Mouse (Mus musculus): ENCODE data around the gene Urad. TPM values are rescaled to one million over a fixed set of nuclear protein-coding genes. Genes with fewer than 3 reads are reported as not detected.

The Urad gene
- polyA plus RNA-seq, 1 experiment from 2014 or later: not detected

DNA sequence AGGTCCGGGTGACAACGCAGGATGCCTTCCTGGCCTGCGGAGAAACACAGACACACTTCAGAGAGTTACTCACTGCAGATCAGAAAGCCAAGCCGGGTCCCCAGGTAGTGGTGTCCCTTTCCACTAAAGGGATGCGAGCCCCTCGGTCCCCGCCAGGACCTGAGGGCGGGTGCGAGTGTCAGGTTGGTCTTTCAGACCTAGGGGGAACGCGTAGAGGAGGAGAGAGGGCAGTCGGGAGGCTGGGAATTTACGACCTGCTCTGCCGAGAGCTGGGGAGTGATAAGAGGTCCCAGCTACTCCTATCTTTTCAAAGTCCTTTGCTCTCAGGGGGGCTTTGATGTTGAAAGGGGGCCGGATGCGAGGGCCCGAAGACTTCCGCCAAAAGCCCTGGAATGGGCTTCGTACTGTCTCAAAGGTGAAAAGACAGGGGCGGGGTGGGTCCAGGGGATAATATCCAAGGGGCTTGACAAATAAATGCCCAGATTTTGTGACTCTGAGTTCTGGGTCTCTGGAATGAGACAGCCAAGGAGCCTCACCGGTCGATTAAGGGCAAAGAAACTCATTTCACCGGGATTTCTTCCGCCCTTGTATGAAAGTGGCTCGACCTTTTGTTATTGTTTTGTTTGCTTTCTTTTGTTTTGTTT, 6.7 kb downstream of the Urad start:
- no peak overlapping the region for H3K27ac ChIP-seq (ENCODE audit: low read depth, low read length)
- H3K4me1 ChIP-seq (ENCODE audit: control insufficient read depth, insufficient read depth, low read length): no peaks in the 10 kb centered on the region
- H3K27me3 ChIP-seq (replicated peaks; ENCODE audit: control insufficient read depth, insufficient read depth, low read length): peaks cover 90% of the 10 kb centered on the region
- no peaks in the 10 kb centered on the region for H3K9me3 ChIP-seq (replicated peaks; ENCODE audit: control insufficient read depth, low read length)
- ATAC-seq: no peak
- no peaks in the 10 kb centered on the region for H3K36me3 ChIP-seq (ENCODE audit: control insufficient read depth, insufficient read depth, low read length)
- no peak overlapping the region for H3K4me3 ChIP-seq (ENCODE audit: low read depth, low read length)
- H3K4me2 ChIP-seq (ENCODE audit: low read length): no peak overlapping the region
- WGBS: 1% methylated on average over 25 of the region's 25 CpGs
- no peak for DNase-seq (ENCODE audit: low spot score)
- H3K9ac ChIP-seq (ENCODE audit: low read length): no peak overlapping the region

DNA sequence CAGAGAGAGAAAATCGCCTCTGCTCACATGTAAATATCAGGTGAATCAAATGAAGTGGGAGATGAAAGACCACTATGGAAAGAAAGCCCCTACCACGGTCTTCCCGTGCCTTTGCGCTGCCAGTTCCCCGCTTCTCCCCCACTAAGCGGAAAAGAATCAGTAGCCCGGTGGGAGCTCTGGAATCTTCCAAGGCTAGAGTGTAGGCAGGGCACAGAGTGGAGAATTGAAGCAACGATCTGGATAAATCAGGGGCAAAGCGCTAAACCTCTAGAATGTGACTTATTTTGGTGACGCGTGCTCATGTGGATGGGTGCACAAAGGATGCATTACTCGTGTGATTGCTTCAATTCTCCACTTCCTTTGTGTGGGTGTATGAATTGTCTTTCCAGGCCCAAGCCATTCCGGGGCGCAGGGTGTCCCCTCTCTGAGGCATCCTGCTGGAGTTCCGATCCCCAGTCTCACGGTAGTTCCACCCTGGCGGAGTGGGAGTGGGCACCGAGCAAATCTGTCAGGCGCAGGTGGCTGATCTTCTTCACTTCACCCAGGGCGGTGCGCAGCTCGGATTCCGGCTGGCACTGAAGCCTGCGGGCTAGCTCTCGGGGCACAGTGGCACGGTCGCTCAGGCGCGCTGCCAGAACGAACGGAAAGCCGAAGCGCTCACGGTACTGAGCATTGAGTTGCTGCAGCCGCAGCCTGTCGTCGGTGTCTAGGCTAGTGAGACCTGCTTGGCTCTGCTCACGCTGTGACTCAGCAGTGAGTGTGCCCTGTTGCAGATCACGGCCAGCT, 7.4 kb downstream of the Urad start:
- Histone ChIP-seq H3K9ac (ENCODE audit: low read length) (no peak overlapping the region), H3K27me3 (replicated peaks; ENCODE audit: control insufficient read depth, insufficient read depth, low read length) (peaks cover 94% of the 10 kb centered on the region), H3K36me3 (ENCODE audit: control insufficient read depth, insufficient read depth, low read length) (no peaks in the 10 kb centered on the region), H3K4me2 (ENCODE audit: low read length) (no peak overlapping the region), H3K4me3 (ENCODE audit: low read depth, low read length) (no peak overlapping the region), H3K27ac (ENCODE audit: low read depth, low read length) (no peak overlapping the region), H3K9me3 (replicated peaks; ENCODE audit: control insufficient read depth, low read length) (no peaks in the 10 kb centered on the region), H3K4me1 (ENCODE audit: control insufficient read depth, insufficient read depth, low read length) (no peaks in the 10 kb centered on the region)
- DNase-seq (ENCODE audit: low spot score) (no peak), ATAC-seq (no peak)
- under 1% methylated on average over 39 of the region's 39 CpGs for WGBS

DNA sequence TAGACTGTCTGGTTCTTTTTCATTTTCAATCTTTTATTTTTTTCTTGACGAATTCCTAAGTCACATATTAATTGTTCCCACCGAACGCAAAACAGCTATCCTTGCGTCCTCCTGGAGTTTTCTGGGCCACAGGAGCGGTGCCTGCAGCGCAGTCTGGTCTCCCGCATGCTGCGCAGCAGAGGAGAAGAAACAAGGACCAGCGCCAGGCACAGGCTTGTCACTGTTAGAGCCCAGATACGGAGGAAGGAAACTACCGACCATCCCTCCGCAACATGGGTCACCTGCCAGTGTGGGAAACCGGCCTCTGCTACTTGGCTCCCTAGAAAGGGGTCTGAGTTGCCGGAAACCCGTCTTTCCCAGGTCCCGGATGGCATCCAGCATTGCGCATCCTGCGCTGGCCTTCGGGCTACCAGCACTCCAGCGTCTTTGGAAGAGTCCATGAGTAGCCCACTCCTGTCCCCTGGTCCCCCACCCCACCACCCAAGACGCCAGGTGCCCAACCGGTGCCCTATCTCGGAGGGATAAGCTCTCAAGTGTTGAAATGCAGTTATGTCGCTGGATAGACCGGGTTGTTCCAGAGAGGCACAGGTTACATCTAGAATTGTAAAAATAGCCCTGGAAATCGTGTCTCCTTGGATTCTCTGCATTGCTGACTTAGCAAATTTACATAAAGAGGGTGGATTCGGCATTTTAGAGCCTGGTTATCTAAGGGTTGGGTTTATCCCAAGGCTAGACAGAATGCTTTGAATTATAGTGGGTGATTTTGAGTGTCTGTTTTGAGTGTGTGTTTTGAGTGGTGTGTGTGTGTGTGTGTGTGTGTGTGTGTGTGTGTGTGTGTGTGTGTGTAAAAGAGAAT, 9.2 kb downstream of the Urad start:
- H3K27me3 ChIP-seq (replicated peaks; ENCODE audit: control insufficient read depth, insufficient read depth, low read length): peaks cover 100% of the 10 kb centered on the region
- ATAC-seq: no peak
- H3K4me1 ChIP-seq (ENCODE audit: control insufficient read depth, insufficient read depth, low read length): no peaks in the 10 kb centered on the region
- no peak overlapping the region for H3K4me2 ChIP-seq (ENCODE audit: low read length)
- no peaks in the 10 kb centered on the region for H3K36me3 ChIP-seq (ENCODE audit: control insufficient read depth, insufficient read depth, low read length)
- DNase-seq (ENCODE audit: low spot score): no peak
- H3K9me3 ChIP-seq (replicated peaks; ENCODE audit: control insufficient read depth, low read length): no peaks in the 10 kb centered on the region
- WGBS: under 1% methylated on average over 27 of the region's 27 CpGs
- no peak overlapping the region for H3K27ac ChIP-seq (ENCODE audit: low read depth, low read length)
- H3K4me3 ChIP-seq (ENCODE audit: low read depth, low read length): no peak overlapping the region
- no peak overlapping the region for H3K9ac ChIP-seq (ENCODE audit: low read length)

DNA sequence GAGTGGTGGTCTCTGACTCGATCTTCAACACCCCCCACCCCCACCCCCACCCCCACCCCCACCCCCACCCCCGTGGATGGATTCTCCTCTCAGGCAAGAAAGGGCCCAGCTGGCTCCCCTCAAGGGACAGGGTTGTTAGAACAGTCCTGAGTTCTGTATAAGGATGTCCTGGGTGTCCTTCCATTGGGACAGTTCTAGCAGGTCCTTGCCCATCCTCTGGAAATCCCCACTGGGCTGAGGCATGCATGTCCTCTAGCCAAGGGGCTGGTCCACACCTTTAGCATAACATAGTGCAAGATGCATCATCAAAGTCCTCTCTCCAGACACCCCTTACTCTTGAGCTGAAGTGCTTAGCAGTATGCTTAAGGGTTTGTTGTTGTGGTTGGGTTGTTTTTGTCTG, 12.5 kb downstream of the Urad start:
- no peaks in the 10 kb centered on the region for H3K36me3 ChIP-seq (ENCODE audit: control insufficient read depth, insufficient read depth, low read length)
- WGBS: 10% methylated on average over 2 of the region's 2 CpGs
- H3K4me1 ChIP-seq (ENCODE audit: control insufficient read depth, insufficient read depth, low read length): no peaks in the 10 kb centered on the region
- H3K4me3 ChIP-seq (ENCODE audit: low read depth, low read length): no peak overlapping the region
- no peak overlapping the region for H3K4me2 ChIP-seq (ENCODE audit: low read length)
- H3K9ac ChIP-seq (ENCODE audit: low read length): no peak overlapping the region
- no peak overlapping the region for H3K27ac ChIP-seq (ENCODE audit: low read depth, low read length)
- ATAC-seq (no peak), DNase-seq (ENCODE audit: low spot score) (no peak)
- H3K9me3 ChIP-seq (replicated peaks; ENCODE audit: control insufficient read depth, low read length): no peaks in the 10 kb centered on the region
- H3K27me3 ChIP-seq (replicated peaks; ENCODE audit: control insufficient read depth, insufficient read depth, low read length): peaks cover 100% of the 10 kb centered on the region

DNA sequence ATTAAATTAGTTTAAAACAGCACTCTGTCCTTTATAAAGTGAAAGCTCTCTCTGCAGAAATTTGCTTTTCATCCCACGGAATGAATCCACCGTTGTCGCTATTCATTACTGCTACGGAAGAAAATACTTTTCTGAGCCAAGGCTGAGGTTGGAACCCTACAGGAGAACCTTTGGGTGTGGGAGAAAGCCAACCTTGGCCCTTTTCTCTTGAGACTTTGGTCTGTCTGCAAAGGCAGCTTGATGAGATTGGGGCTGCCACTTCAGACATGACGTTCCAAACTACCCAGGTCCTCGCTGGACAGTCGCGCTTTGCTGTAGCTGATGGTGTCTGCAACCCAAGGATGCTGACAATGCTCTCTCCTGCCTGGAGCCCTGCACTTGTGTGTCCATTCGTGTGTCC, 13.8 kb downstream of the Urad start:
- no peak for DNase-seq (ENCODE audit: low spot score)
- H3K4me1 ChIP-seq (ENCODE audit: control insufficient read depth, insufficient read depth, low read length): no peaks in the 10 kb centered on the region
- 5% methylated on average over 9 of the region's 9 CpGs for WGBS
- no peak overlapping the region for H3K4me3 ChIP-seq (ENCODE audit: low read depth, low read length)
- H3K36me3 ChIP-seq (ENCODE audit: control insufficient read depth, insufficient read depth, low read length): no peaks in the 10 kb centered on the region
- H3K4me2 ChIP-seq (ENCODE audit: low read length): no peak overlapping the region
- H3K27me3 ChIP-seq (replicated peaks; ENCODE audit: control insufficient read depth, insufficient read depth, low read length): peaks cover 100% of the 10 kb centered on the region
- no peaks in the 10 kb centered on the region for H3K9me3 ChIP-seq (replicated peaks; ENCODE audit: control insufficient read depth, low read length)
- no peak overlapping the region for H3K9ac ChIP-seq (ENCODE audit: low read length)
- no peak overlapping the region for H3K27ac ChIP-seq (ENCODE audit: low read depth, low read length)
- no peak for ATAC-seq

DNA sequence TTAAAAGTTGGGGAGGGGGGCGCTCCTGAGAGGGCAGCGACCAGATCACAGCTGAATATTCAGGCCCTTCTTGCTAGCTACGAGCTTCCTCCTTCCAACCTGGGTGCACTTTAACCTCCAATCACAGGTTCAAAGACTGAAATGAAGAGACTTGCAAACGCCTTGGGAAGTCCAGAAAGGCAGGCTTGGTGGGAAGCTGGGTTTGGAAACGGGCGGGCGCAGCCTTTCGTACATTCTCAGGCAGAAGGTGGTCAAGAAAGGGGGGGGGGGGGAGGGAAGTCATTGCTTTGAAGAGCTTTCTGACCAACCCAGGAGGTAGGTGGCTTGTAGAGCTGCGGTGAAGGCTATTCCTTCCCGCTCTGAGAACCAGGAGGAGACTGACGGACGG, 14.8 kb downstream of the Urad start:
- H3K27me3 ChIP-seq (replicated peaks; ENCODE audit: control insufficient read depth, insufficient read depth, low read length): peaks cover 100% of the 10 kb centered on the region
- H3K27ac ChIP-seq (ENCODE audit: low read depth, low read length): no peak overlapping the region
- no peak for DNase-seq (ENCODE audit: low spot score)
- H3K4me1 ChIP-seq (ENCODE audit: control insufficient read depth, insufficient read depth, low read length): no peaks in the 10 kb centered on the region
- H3K9ac ChIP-seq (ENCODE audit: low read length): no peak overlapping the region
- 2% methylated on average over 12 of the region's 12 CpGs for WGBS
- H3K4me3 ChIP-seq (ENCODE audit: low read depth, low read length): no peak overlapping the region
- no peaks in the 10 kb centered on the region for H3K9me3 ChIP-seq (replicated peaks; ENCODE audit: control insufficient read depth, low read length)
- H3K4me2 ChIP-seq (ENCODE audit: low read length): no peak overlapping the region
- no peak for ATAC-seq
- no peaks in the 10 kb centered on the region for H3K36me3 ChIP-seq (ENCODE audit: control insufficient read depth, insufficient read depth, low read length)

DNA sequence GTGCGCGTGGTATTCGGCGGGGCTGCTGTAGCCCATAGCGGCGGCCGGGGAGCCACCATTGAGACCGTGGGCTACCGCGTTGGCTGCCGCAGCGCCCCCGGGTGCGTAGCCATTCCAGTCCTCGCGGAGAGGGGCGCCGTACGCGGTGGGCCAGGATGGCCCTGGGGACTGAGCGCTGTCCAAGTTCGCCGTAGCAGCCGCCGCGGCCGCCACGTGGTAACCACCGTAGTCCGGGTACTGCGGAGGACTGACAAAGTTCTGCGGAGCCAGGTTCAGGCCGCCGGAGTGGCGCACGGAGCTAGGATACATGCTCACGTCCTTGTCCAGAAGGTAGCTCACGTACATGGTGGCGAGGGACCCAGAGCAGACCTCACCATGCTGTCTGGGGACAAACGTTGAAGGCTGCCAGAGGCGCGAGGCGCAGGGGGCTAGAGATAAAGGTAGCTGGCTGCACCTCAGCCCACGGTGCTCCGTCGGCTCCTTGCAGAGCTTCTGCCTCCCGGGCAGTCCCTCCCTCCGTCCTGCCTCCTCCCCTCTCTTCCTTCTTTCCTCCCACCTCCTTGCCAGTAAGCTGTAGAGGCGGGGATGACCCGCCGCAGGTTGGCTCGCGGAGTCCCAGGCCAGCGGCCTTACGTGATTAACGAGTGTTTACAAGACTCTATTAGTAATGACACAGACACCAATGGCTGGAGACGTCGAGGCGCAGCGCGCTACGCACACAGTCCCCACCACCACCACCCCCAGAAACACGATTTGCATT, 15.4 kb downstream of the Urad start, which contains the start of gene Cdx2:
TSS of gene Cdx2 (minus strand) at position 633 of the 760 bp plus-strand sequence.
- WGBS: under 1% methylated on average over 62 of the region's 63 CpGs
- H3K27me3 ChIP-seq (replicated peaks; ENCODE audit: control insufficient read depth, insufficient read depth, low read length): peaks cover 100% of the 10 kb centered on the region
- no peak for DNase-seq (ENCODE audit: low spot score)
- H3K4me3 ChIP-seq (ENCODE audit: low read depth, low read length): no peak within 1 kb of the TSS
- no peaks in the 10 kb centered on the region for H3K9me3 ChIP-seq (replicated peaks; ENCODE audit: control insufficient read depth, low read length)
- no peak within 1 kb of the TSS for H3K9ac ChIP-seq (ENCODE audit: low read length)
- H3K36me3 ChIP-seq (ENCODE audit: control insufficient read depth, insufficient read depth, low read length): no peaks in the 10 kb centered on the region
- H3K4me2 ChIP-seq (ENCODE audit: low read length): no peak within 1 kb of the TSS
- no peak within 1 kb of the TSS for H3K27ac ChIP-seq (ENCODE audit: low read depth, low read length)
- no peak for ATAC-seq
- H3K4me1 ChIP-seq (ENCODE audit: control insufficient read depth, insufficient read depth, low read length): no peaks in the 10 kb centered on the region

DNA sequence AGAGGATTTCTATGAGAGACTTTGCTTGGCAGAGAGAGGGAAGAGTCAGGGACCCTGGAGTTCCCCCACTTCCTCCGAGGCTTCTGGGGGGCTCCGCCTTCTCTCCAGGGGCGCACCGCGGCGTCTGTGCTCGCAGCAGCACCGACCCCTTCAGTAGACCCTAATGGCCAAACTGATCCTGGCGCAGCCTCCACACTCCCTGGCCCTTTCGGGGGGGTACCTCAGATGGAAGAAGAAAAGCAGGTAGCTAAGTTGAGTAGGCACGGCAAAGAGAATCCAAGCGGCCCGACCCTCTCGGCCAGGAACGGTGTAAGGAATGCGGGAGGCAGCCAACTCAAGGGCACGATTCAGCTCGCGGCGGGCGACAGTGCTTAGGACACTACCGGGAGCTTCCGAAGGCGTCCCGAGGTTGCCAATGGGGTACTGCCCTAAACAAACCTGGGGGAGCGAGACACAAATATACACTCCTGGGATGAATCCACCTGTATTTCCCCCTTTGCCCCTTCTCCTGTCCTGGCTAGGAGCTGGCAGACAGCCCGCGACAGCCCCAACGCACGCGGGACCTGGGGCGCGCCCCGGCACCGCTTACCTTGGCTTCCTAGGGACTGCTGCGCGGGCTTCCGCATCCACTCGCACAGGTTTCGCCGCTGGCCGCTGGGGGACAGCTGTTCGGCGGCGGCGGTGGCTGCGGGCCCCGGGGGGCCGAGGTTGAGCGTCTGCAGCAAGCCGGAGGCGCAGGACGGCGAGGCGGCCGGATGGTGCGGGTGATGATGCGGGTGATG, 16.2 kb downstream of the Urad start:
- H3K4me1 ChIP-seq (ENCODE audit: control insufficient read depth, insufficient read depth, low read length): no peaks in the 10 kb centered on the region
- peaks cover 100% of the 10 kb centered on the region for H3K27me3 ChIP-seq (replicated peaks; ENCODE audit: control insufficient read depth, insufficient read depth, low read length)
- no peak overlapping the region for H3K4me3 ChIP-seq (ENCODE audit: low read depth, low read length)
- no peaks in the 10 kb centered on the region for H3K9me3 ChIP-seq (replicated peaks; ENCODE audit: control insufficient read depth, low read length)
- no peak overlapping the region for H3K27ac ChIP-seq (ENCODE audit: low read depth, low read length)
- DNase-seq (ENCODE audit: low spot score): no peak
- no peak overlapping the region for H3K4me2 ChIP-seq (ENCODE audit: low read length)
- H3K9ac ChIP-seq (ENCODE audit: low read length): no peak overlapping the region
- no peak for ATAC-seq
- WGBS: under 1% methylated on average over 58 of the region's 58 CpGs
- no peaks in the 10 kb centered on the region for H3K36me3 ChIP-seq (ENCODE audit: control insufficient read depth, insufficient read depth, low read length)
